Mouse (Mus musculus) urinary bladder, postnatal 14 days (tissue): ENCODE measurements around the gene Sec16a.

Experiments used
- DNase-seq: peaks from one replicate; pipeline ENCODE4 v3.0.0; 2021; ENCODE audit warnings: low spot score

Gene Sec16a

GRCm38 (mm10) chr2:26474789-26475504, 29.9 kb upstream of the Sec16a start:
- no peak for DNase-seq

GRCm38 (mm10) chr2:26472312-26473090, 27.5 kb upstream of the Sec16a start:
- no peak for DNase-seq

- DNase-seq, result no peak
Observed at GRCm38 (mm10) chr2:26471652-26472285, 26.8 kb upstream of the Sec16a start.

GRCm38 (mm10) chr2:26470967-26471366, 26.0 kb upstream of the Sec16a start:
- DNase-seq, result no peak

- DNase-seq, result no peak
Observed at GRCm38 (mm10) chr2:26468376-26468775, 23.4 kb upstream of the Sec16a start.

GRCm38 (mm10) chr2:26463412-26463811, 18.4 kb upstream of the Sec16a start:
- no peak for DNase-seq

- DNase-seq, result no peak
Observed at GRCm38 (mm10) chr2:26462980-26463379, 18.0 kb upstream of the Sec16a start.

GRCm38 (mm10) chr2:26461667-26462066, 16.7 kb upstream of the Sec16a start:
- DNase-seq, result no peak

GRCm38 (mm10) chr2:26460837-26461236, 15.8 kb upstream of the Sec16a start:
- peak; percentile 43 for DNase-seq

- DNase-seq, result no peak
Observed at GRCm38 (mm10) chr2:26460097-26460646, 15.2 kb upstream of the Sec16a start.

GRCm38 (mm10) chr2:26459478-26459877, 14.5 kb upstream of the Sec16a start:
- DNase-seq, result no peak

- peak; percentile 66 for DNase-seq
Observed at GRCm38 (mm10) chr2:26458402-26459124, 13.5 kb upstream of the Sec16a start.

GRCm38 (mm10) chr2:26449121-26450060, 4.4 kb upstream of the Sec16a start:
- peak; percentile 78 for DNase-seq

GRCm38 (mm10) chr2:26447451-26447850, 2.4 kb upstream of the Sec16a start:
- no peak for DNase-seq

- DNase-seq, result no peak
Observed at GRCm38 (mm10) chr2:26446671-26447070, 1.7 kb upstream of the Sec16a start.

GRCm38 (mm10) chr2:26445666-26446445, 840 bp upstream of the Sec16a start:
- peak; percentile 93 for DNase-seq

GRCm38 (mm10) chr2:26444368-26444767, 648 bp downstream of the Sec16a start:
- no peak for DNase-seq

- DNase-seq, result no peak
Observed at GRCm38 (mm10) chr2:26443876-26444275, 1.1 kb downstream of the Sec16a start.

GRCm38 (mm10) chr2:26442843-26443242, 2.2 kb downstream of the Sec16a start:
- no peak for DNase-seq

GRCm38 (mm10) chr2:26441688-26442087, 3.3 kb downstream of the Sec16a start:
- no peak for DNase-seq
